Mouse (Mus musculus): Measurements from ENCODE around the gene Thnsl1.

Thnsl1 gene

GRCm38 (mm10) chr2:21204912-21205830, at the start of gene Thnsl1, which contains the start of gene Enkur:
Thnsl1 (plus strand) TSS chr2:21205724.
Enkur (minus strand) TSS chr2:21205365.
- DNase-seq (ENCODE audit: low spot score in 2 of 2): peak; percentile 88 to 97

- no peak for DNase-seq (ENCODE audit: low spot score in 2 of 2)
These were observed 41.2 kb upstream of the Thnsl1 start for GRCm38 (mm10) chr2:21164296-21164695.

- no peak for DNase-seq (ENCODE audit: low spot score in 2 of 2)
These were observed 37.6 kb upstream of the Thnsl1 start for GRCm38 (mm10) chr2:21167916-21168315.

- DNase-seq (ENCODE audit: low spot score in 2 of 2): no peak
These were observed 32.7 kb upstream of the Thnsl1 start for GRCm38 (mm10) chr2:21172797-21173196.

- no peak for DNase-seq (ENCODE audit: low spot score in 2 of 2)
These were observed 26.4 kb upstream of the Thnsl1 start for GRCm38 (mm10) chr2:21179136-21179535.

GRCm38 (mm10) chr2:21182811-21183210, 22.7 kb upstream of the Thnsl1 start:
- no peak for DNase-seq (ENCODE audit: low spot score in 2 of 2)

- DNase-seq (ENCODE audit: low spot score in 2 of 2): peak in 1 of 2 experiments; percentile 82
These were observed 17.9 kb upstream of the Thnsl1 start for GRCm38 (mm10) chr2:21187576-21187975.

GRCm38 (mm10) chr2:21188610-21189009, 16.9 kb upstream of the Thnsl1 start:
- DNase-seq (ENCODE audit: low spot score in 2 of 2): no peak

GRCm38 (mm10) chr2:21191232-21191631, 14.3 kb upstream of the Thnsl1 start:
- no peak for DNase-seq (ENCODE audit: low spot score in 2 of 2)

- DNase-seq (ENCODE audit: low spot score in 2 of 2): no peak
These were observed 10.3 kb upstream of the Thnsl1 start for GRCm38 (mm10) chr2:21195233-21195632.

- DNase-seq (ENCODE audit: low spot score in 2 of 2): no peak
These were observed 6.5 kb upstream of the Thnsl1 start for GRCm38 (mm10) chr2:21199051-21199450.

- DNase-seq (ENCODE audit: low spot score in 2 of 2): peak in 1 of 2 experiments; percentile 16
These were observed 2.8 kb upstream of the Thnsl1 start for GRCm38 (mm10) chr2:21202754-21203153.

GRCm38 (mm10) chr2:21205831-21206159, 271 bp downstream of the Thnsl1 start:
- DNase-seq (ENCODE audit: low spot score in 2 of 2): no peak

- DNase-seq (ENCODE audit: low spot score in 2 of 2): no peak
These were observed 754 bp downstream of the Thnsl1 start for GRCm38 (mm10) chr2:21206278-21206677.

- DNase-seq (ENCODE audit: low spot score in 2 of 2): no peak
These were observed 5.8 kb downstream of the Thnsl1 start for GRCm38 (mm10) chr2:21211361-21211760.

- DNase-seq (ENCODE audit: low spot score in 2 of 2): no peak
These were observed 8.8 kb downstream of the Thnsl1 start for GRCm38 (mm10) chr2:21214322-21214721.

GRCm38 (mm10) chr2:21215284-21215683, 9.8 kb downstream of the Thnsl1 start:
- DNase-seq (ENCODE audit: low spot score in 2 of 2): no peak

- DNase-seq (ENCODE audit: low spot score in 2 of 2): no peak
These were observed 17.2 kb downstream of the Thnsl1 start for GRCm38 (mm10) chr2:21222453-21223384.

- no peak for DNase-seq (ENCODE audit: low spot score in 2 of 2)
These were observed 24.8 kb downstream of the Thnsl1 start for GRCm38 (mm10) chr2:21230276-21230675.

GRCm38 (mm10) chr2:21231147-21231546, 25.6 kb downstream of the Thnsl1 start:
- no peak for DNase-seq (ENCODE audit: low spot score in 2 of 2)

GRCm38 (mm10) chr2:21234871-21235648, 29.5 kb downstream of the Thnsl1 start:
- DNase-seq (ENCODE audit: low spot score in 2 of 2): peak in 1 of 2 experiments; percentile 9
